Mouse (Mus musculus) CH12.LX (cell line): ENCODE measurements around the gene Vmn2r78. TPM values are rescaled to one million over a fixed set of nuclear protein-coding genes. Genes with fewer than 3 reads are reported as not detected.
"Not testable (repeated sequence)": the region's sequence is repeated elsewhere in the genome, so short reads cannot be mapped to it uniquely, and the experiment has no call there.

ENCODE experiments used
- DNase-seq: peaks from one replicate; pipeline ENCODE4 v3.0.0-alpha.2; 2013; ENCODE audit errors: extremely low read depth
- H3K27ac ChIP-seq: 2 replicates; pipeline ENCODE4 v1.5.1; 2012; ENCODE audit warnings: low read depth, mild to moderate bottlenecking, control low read depth, moderate library complexity; ENCODE audit not compliant: insufficient read depth
- H3K27me3 ChIP-seq: replicated peaks from 2 replicates; pipeline ENCODE3; 2012; ENCODE audit warnings: inconsistent platforms
- H3K36me3 ChIP-seq, 2 experiments: replicated peaks in 1 of 2; 2 replicates each; pipeline versions ENCODE3 to v1.6.1; 2012; ENCODE audit warnings: inconsistent platforms in 1 of 2, low read length in 1 of 2, mild to moderate bottlenecking in 1 of 2, mixed read lengths in 1 of 2, moderate library complexity in 1 of 2; ENCODE audit not compliant: control insufficient read depth in 1 of 2, insufficient read depth in 1 of 2
- H3K4me1 ChIP-seq, 2 experiments: 2 replicates each; pipeline ENCODE4 v1.6.1; 2012; ENCODE audit warnings: inconsistent platforms in 1 of 2, moderate library complexity in 1 of 2; ENCODE audit not compliant: insufficient read depth in 2 of 2, control insufficient read depth in 1 of 2
- H3K4me2 ChIP-seq: 2 replicates; pipeline ENCODE4 v1.6.1; 2012; ENCODE audit warnings: low read depth, mild to moderate bottlenecking, control low read depth; ENCODE audit not compliant: poor library complexity, insufficient read depth, severe bottlenecking
- H3K4me3 ChIP-seq, 3 experiments: fragments of 150-350 bp in 1 of 3; sonication (generic) in 1 of 3; replicated peaks in 1 of 3; 2 replicates each; pipeline versions ENCODE3 to v1.5.1; 2011 to 2012; ENCODE audit warnings: low read depth in 2 of 3, low read length in 2 of 3, mild to moderate bottlenecking in 2 of 3, moderate library complexity in 2 of 3, control low read depth in 1 of 3, improper control_type of control experiment in 1 of 3, inconsistent platforms in 1 of 3, mixed read lengths in 1 of 3; ENCODE audit not compliant: poor library complexity in 1 of 3
- H3K79me2 ChIP-seq: replicated peaks from 2 replicates; pipeline ENCODE4 v1.6.1; 2012; ENCODE audit warnings: mild to moderate bottlenecking, moderate library complexity; ENCODE audit not compliant: control insufficient read depth, poor library complexity, insufficient read depth, severe bottlenecking; ENCODE audit errors: extremely low read depth
- H3K9ac ChIP-seq: 2 replicates; pipeline ENCODE4 v1.6.1; 2012; ENCODE audit warnings: low read depth, mild to moderate bottlenecking, control low read depth, moderate library complexity; ENCODE audit not compliant: insufficient read depth
- H3K9me3 ChIP-seq: replicated peaks from 2 replicates; pipeline ENCODE3; 2012; ENCODE audit warnings: low read length, inconsistent platforms, mixed read lengths
- EP300 ChIP-seq: IDR thresholded peaks from 2 replicates; pipeline ENCODE4 v1.6.1; 2011; ENCODE audit warnings: low read length, improper control_type of control experiment
- HCFC1 ChIP-seq: IDR thresholded peaks from 2 replicates; pipeline ENCODE4 v1.6.1; 2012; ENCODE audit warnings: low read depth, mild to moderate bottlenecking, inconsistent platforms, low read length, improper control_type of control experiment
- JUN ChIP-seq: IDR thresholded peaks from 2 replicates; pipeline ENCODE4 v1.6.1; 2011; ENCODE audit warnings: low read depth, mild to moderate bottlenecking, low read length, improper control_type of control experiment, moderate library complexity; ENCODE audit not compliant: insufficient read depth
- JUND ChIP-seq: conservative IDR thresholded peaks from 2 replicates; pipeline ENCODE4 v1.6.1; 2011; ENCODE audit warnings: low read depth, low read length, improper control_type of control experiment
- MAX ChIP-seq: IDR thresholded peaks from 2 replicates; pipeline ENCODE4 v1.6.1; 2011; ENCODE audit warnings: low read length, improper control_type of control experiment
- MXI1 ChIP-seq: IDR thresholded peaks from 2 replicates; pipeline ENCODE4 v1.6.1; 2011; ENCODE audit warnings: mild to moderate bottlenecking, low read depth, low read length, improper control_type of control experiment
- RAD21 ChIP-seq: IDR thresholded peaks from 2 replicates; pipeline ENCODE4 v1.6.1; 2011; ENCODE audit warnings: low read depth, mild to moderate bottlenecking, low read length, improper control_type of control experiment, moderate library complexity
- SIN3A ChIP-seq: IDR thresholded peaks from 2 replicates; pipeline ENCODE4 v1.6.1; 2012; ENCODE audit warnings: low read length, improper control_type of control experiment, inconsistent platforms
- TBP ChIP-seq: conservative IDR thresholded peaks from 2 replicates; pipeline ENCODE4 v1.6.1; 2011; ENCODE audit warnings: low read depth, low read length, improper control_type of control experiment
- TCF12 ChIP-seq: IDR thresholded peaks from 2 replicates; pipeline ENCODE4 v1.6.1; 2014; ENCODE audit warnings: low read depth, mild to moderate bottlenecking, inconsistent platforms, low read length, improper control_type of control experiment
- dilution Hi-C: fragments of 300-500 bp; cut with MboI; formaldehyde crosslinking; loops from 2 replicates; pipeline ENCODE4 v1.14.3; 2020; ENCODE audit warnings: low sequenced_read_pairs; ENCODE audit not compliant: extremely low pct_unique_long_range_greater_than_20kb, extremely low pct_ligation_motif_present
- in situ Hi-C: fragments of 300-500 bp; cut with MboI; formaldehyde crosslinking; loops from 3 replicates; pipeline ENCODE4 v1.14.3; 2019; ENCODE audit warnings: low sequenced_read_pairs, low pct_ligation_motif_present, low pct_unique_long_range_greater_than_20kb, mixed read lengths
- polyA plus RNA-seq: library from polyadenylated mRNA; unstranded; fragments of >175 nt; gene quantifications from 2 replicates; pipeline ENCODE4 v1.2.1, GENCODE M21; 2012; ENCODE audit warnings: low read depth; ENCODE audit not compliant: insufficient read length
- total RNA-seq, 2 experiments: library from RNA; depleted of rRNA; stranded (reverse); fragments of 300-350 nt in 1 of 2; fragments of >200 nt in 1 of 2; gene quantifications; 2 replicates each; pipeline ENCODE4 v1.2.3; 2012 to 2014

Vmn2r78 gene
- total and polyA plus RNA-seq, 3 experiments = not detected

DNA sequence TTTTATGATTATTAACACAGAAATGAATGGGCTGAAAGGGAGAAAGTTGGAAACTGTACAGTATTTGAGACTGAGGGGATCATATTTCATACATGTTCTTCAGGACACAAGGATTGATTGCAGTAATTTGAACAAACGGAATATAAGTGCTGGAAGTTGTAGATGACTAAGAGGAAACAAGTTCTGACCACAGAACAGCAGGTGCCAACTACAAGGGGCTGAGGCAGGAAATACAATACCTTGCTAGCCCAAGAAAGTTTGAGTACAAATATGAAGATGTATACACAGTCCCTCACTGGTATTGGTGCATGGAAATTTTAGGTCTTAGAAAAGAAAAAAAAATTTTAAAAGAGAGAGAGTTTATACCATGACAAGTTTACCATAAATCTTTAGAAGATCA, 79.8 kb downstream of the Vmn2r78 start:
- in situ Hi-C loops = no loop called here
- no peak overlapping the region for H3K9ac ChIP-seq
- dilution Hi-C loops = no loop called here
- H3K79me2 ChIP-seq = no peaks in the 10 kb centered on the region
- no peak overlapping the region for H3K27ac ChIP-seq
- H3K9me3 ChIP-seq = peaks cover 17% of the 10 kb centered on the region
- TF ChIP-seq RAD21 (no peak), JUN (no peak), EP300 (no peak), MXI1 (no peak), JUND (no peak), SIN3A (no peak), TCF12 (no peak), MAX (no peak), HCFC1 (no peak), TBP (no peak)
- no peaks in the 10 kb centered on the region for H3K27me3 ChIP-seq
- H3K4me3 ChIP-seq = no peak overlapping the region
- H3K4me2 ChIP-seq = no peak overlapping the region
- no peak for DNase-seq
- no peaks in the 10 kb centered on the region for H3K36me3 ChIP-seq
- H3K4me1 ChIP-seq = no peaks in the 10 kb centered on the region

DNA sequence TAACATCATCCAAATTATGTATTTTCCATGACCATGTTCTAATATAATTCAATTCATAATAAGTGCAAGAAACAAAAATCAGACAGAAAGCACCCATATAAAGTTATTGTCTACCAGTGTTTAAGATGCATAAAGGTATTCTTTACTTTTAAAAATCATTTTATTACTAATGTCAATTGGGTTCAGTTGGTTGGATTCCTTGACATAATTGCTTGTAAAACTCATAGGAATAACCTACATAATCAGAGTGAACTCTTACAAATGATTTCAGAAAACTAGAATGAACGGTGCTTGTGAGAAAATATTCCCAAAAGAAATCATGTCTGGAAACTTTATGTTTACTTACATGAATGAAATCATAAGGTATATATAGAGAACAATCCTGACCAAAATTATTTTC, 80.9 kb downstream of the Vmn2r78 start, which contains the start of gene Vmn2r79:
TSS of gene Vmn2r79 (plus strand) at position 301 of the 400 bp plus-strand sequence.
- dilution Hi-C loops, H3K4me1 ChIP-seq, H3K4me2 ChIP-seq, H3K36me3 ChIP-seq, H3K27me3 ChIP-seq, H3K9ac ChIP-seq, H3K27ac ChIP-seq, H3K79me2 ChIP-seq, in situ Hi-C loops, DNase-seq, H3K4me3 ChIP-seq: not testable (repeated sequence)
- H3K9me3 ChIP-seq = peaks cover 17% of the 10 kb centered on the region

Other genes with a start within 250 kb of the Vmn2r78 start
- gene Olfr292, start 226.8 kb upstream of the Vmn2r78 start, total RNA-seq (2012; rRNA removed) = not detected in 2 replicates
- gene Olfr292, start 226.8 kb upstream of the Vmn2r78 start, total RNA-seq (2014; rRNA removed) = not detected in 2 replicates
- gene Olfr292, start 226.8 kb upstream of the Vmn2r78 start, polyA plus RNA-seq = not detected in 2 replicates
- not detected in 2 replicates for gene Folh1, start 139.2 kb upstream of the Vmn2r78 start, total RNA-seq (2012; rRNA removed)
- not detected in 2 replicates for gene Folh1, start 139.2 kb upstream of the Vmn2r78 start, total RNA-seq (2014; rRNA removed)
- not detected in 2 replicates for gene Folh1, start 139.2 kb upstream of the Vmn2r78 start, polyA plus RNA-seq
- gene Vmn2r77, start 120.1 kb upstream of the Vmn2r78 start, total RNA-seq (2012; rRNA removed) = not detected in 2 replicates
- gene Vmn2r77, start 120.1 kb upstream of the Vmn2r78 start, total RNA-seq (2014; rRNA removed) = not detected in 2 replicates
- not detected in 2 replicates for gene Vmn2r77, start 120.1 kb upstream of the Vmn2r78 start, polyA plus RNA-seq
- not detected in 2 replicates for gene Vmn2r79, start 81.0 kb downstream of the Vmn2r78 start, total RNA-seq (2012; rRNA removed)
- gene Vmn2r79, start 81.0 kb downstream of the Vmn2r78 start, total RNA-seq (2014; rRNA removed) = not detected in 2 replicates
- not detected in 2 replicates for gene Vmn2r79, start 81.0 kb downstream of the Vmn2r78 start, polyA plus RNA-seq